Mouse (Mus musculus) embryonic facial prominence, embryonic 14.5 days (tissue): Measurements from ENCODE around the gene Sfta2. TPM values are rescaled to one million over a fixed set of nuclear protein-coding genes. Genes with fewer than 3 reads are reported as not detected.
A peak's percentile ranks its signal among the peaks of the same experiment; 100 is the strongest.

Experiments
- ATAC-seq: fragments of 200-750 bp; cut with Nextera tagmentation; 2 replicates; pipeline ENCODE4 v1.8.0; 2017; ENCODE audit warnings: low read depth, moderate number of reproducible peaks, moderate TSS enrichment
- DNase-seq: peaks from one replicate; pipeline ENCODE4 v3.0.0-alpha.2; 2015; ENCODE audit warnings: low spot score
- H3K27ac ChIP-seq: fragments of 300-500 bp; sonication (generic); replicated peaks from 2 replicates; pipeline ENCODE4 v1.5.1; 2014; ENCODE audit warnings: low read depth, mild to moderate bottlenecking, low read length, moderate library complexity
- H3K27me3 ChIP-seq: fragments of 300-500 bp; sonication (generic); replicated peaks from 2 replicates; pipeline ENCODE4 v1.6.1; 2014; ENCODE audit warnings: low read length; ENCODE audit not compliant: control insufficient read depth, insufficient read depth
- H3K36me3 ChIP-seq: fragments of 300-500 bp; sonication (generic); 2 replicates; pipeline ENCODE4 v1.6.1; 2014; ENCODE audit warnings: low read length, mixed read lengths; ENCODE audit not compliant: control insufficient read depth, insufficient read depth
- H3K4me1 ChIP-seq: fragments of 300-500 bp; sonication (generic); 2 replicates; pipeline ENCODE4 v1.6.1; 2014; ENCODE audit warnings: antibody characterized with exemption, low read length; ENCODE audit not compliant: control insufficient read depth, insufficient read depth
- H3K4me2 ChIP-seq: fragments of 300-500 bp; sonication (generic); 2 replicates; pipeline ENCODE4 v1.6.1; 2014; ENCODE audit warnings: low read depth, mild to moderate bottlenecking, low read length, moderate library complexity, mixed read lengths
- H3K4me3 ChIP-seq: fragments of 300-500 bp; sonication (generic); 2 replicates; pipeline ENCODE4 v1.5.1; 2014; ENCODE audit warnings: low read depth, mild to moderate bottlenecking, low read length
- H3K9ac ChIP-seq: fragments of 300-500 bp; sonication (generic); 2 replicates; pipeline ENCODE4 v1.6.1; 2014; ENCODE audit warnings: low read depth, mild to moderate bottlenecking, low read length, moderate library complexity, mixed read lengths
- H3K9me3 ChIP-seq: fragments of 300-500 bp; sonication (generic); 2 replicates; pipeline ENCODE4 v1.6.1; 2016; ENCODE audit warnings: low read length; ENCODE audit not compliant: control insufficient read depth
- WGBS: fragments of 180-500 bp; shearing (Covaris S2); extraction: QIAGEN DNeasy Blood & Tissue Kit; methylation state at CpG from one replicate; pipeline ENCODE4 v1.1.7; 2014; 5-methylcytosine and 5-hydroxymethylcytosine counted together
- polyA plus RNA-seq: library from polyadenylated mRNA; unstranded; fragments of >200 nt; fragmentation: Nextera tagmentation; extraction: Ambion mirVana; gene quantifications from 2 replicates; pipeline ENCODE4 v1.2.1, GENCODE M21; 2014

The Sfta2 gene
- polyA plus RNA-seq, 1 experiment from 2014 or later = 0.28 TPM

- no peak overlapping the region for H3K4me3 ChIP-seq
- ATAC-seq = no peak
- DNase-seq = no peak
- H3K4me2 ChIP-seq = no peak overlapping the region
- H3K27me3 ChIP-seq = no peaks in the 10 kb centered on the region
- whole genome bisulfite sequencing = 67% methylated on average over 1 of the region's 1 CpGs
- H3K27ac ChIP-seq = no peak overlapping the region
- no peak overlapping the region for H3K9ac ChIP-seq
- H3K36me3 ChIP-seq = no peaks in the 10 kb centered on the region
- H3K4me1 ChIP-seq = no peaks in the 10 kb centered on the region
- no peaks in the 10 kb centered on the region for H3K9me3 ChIP-seq
These were observed 14.1 kb upstream of the Sfta2 start for GRCm38 (mm10) chr17:35587291-35587690.

GRCm38 (mm10) chr17:35588387-35588786 lies 13.0 kb upstream of the Sfta2 start:
- Histone ChIP-seq H3K9ac (no peak overlapping the region), H3K27me3 (no peaks in the 10 kb centered on the region), H3K27ac (no peak overlapping the region), H3K36me3 (no peaks in the 10 kb centered on the region), H3K4me2 (no peak overlapping the region), H3K4me1 (no peaks in the 10 kb centered on the region), H3K9me3 (no peaks in the 10 kb centered on the region), H3K4me3 (no peak overlapping the region)
- DNase-seq (peak; percentile 64), ATAC-seq (no peak)
- 15% methylated on average over 4 of the region's 4 CpGs for WGBS

- Histone ChIP-seq H3K27me3 (no peaks in the 10 kb centered on the region), H3K27ac (no peak overlapping the region), H3K9ac (no peak overlapping the region), H3K9me3 (no peaks in the 10 kb centered on the region), H3K36me3 (no peaks in the 10 kb centered on the region), H3K4me3 (no peak overlapping the region), H3K4me2 (peak overlapping the region; percentile 27; the same call in 1 of the 2 replicates), H3K4me1 (no peaks in the 10 kb centered on the region)
- ATAC-seq (peak; percentile 70; the same call in 1 of the 2 replicates), DNase-seq (peak; percentile 81)
- WGBS = 48% methylated on average over 21 of the region's 21 CpGs
These were observed 10.7 kb upstream of the Sfta2 start for GRCm38 (mm10) chr17:35590410-35591218.

GRCm38 (mm10) chr17:35591219-35591578 lies 10.2 kb upstream of the Sfta2 start:
- no peak overlapping the region for H3K9ac ChIP-seq
- H3K27ac ChIP-seq = no peak overlapping the region
- 90% methylated on average over 7 of the region's 7 CpGs for WGBS
- no peaks in the 10 kb centered on the region for H3K9me3 ChIP-seq
- no peaks in the 10 kb centered on the region for H3K27me3 ChIP-seq
- H3K4me3 ChIP-seq = no peak overlapping the region
- no peak overlapping the region for H3K4me2 ChIP-seq
- DNase-seq (no peak), ATAC-seq (no peak)
- H3K36me3 ChIP-seq = no peaks in the 10 kb centered on the region
- H3K4me1 ChIP-seq = no peaks in the 10 kb centered on the region

GRCm38 (mm10) chr17:35591731-35592130 lies 9.6 kb upstream of the Sfta2 start:
- Histone ChIP-seq H3K27ac (no peak overlapping the region), H3K4me3 (no peak overlapping the region), H3K4me2 (no peak overlapping the region), H3K27me3 (no peaks in the 10 kb centered on the region), H3K4me1 (no peaks in the 10 kb centered on the region), H3K36me3 (no peaks in the 10 kb centered on the region), H3K9ac (no peak overlapping the region), H3K9me3 (no peaks in the 10 kb centered on the region)
- no peak for ATAC-seq
- WGBS = 85% methylated on average over 15 of the region's 15 CpGs
- DNase-seq = no peak

- no peak overlapping the region for H3K4me2 ChIP-seq
- no peak overlapping the region for H3K9ac ChIP-seq
- H3K36me3 ChIP-seq = no peaks in the 10 kb centered on the region
- no peak overlapping the region for H3K4me3 ChIP-seq
- ATAC-seq = no peak
- H3K27ac ChIP-seq = no peak overlapping the region
- no peak for DNase-seq
- H3K9me3 ChIP-seq = no peaks in the 10 kb centered on the region
- no peaks in the 10 kb centered on the region for H3K4me1 ChIP-seq
- 77% methylated on average over 9 of the region's 9 CpGs for WGBS
- H3K27me3 ChIP-seq = no peaks in the 10 kb centered on the region
These were observed 9.2 kb upstream of the Sfta2 start for GRCm38 (mm10) chr17:35592131-35592530.

GRCm38 (mm10) chr17:35593786-35594185 lies 7.6 kb upstream of the Sfta2 start:
- H3K9me3 ChIP-seq = no peaks in the 10 kb centered on the region
- H3K27me3 ChIP-seq = no peaks in the 10 kb centered on the region
- no peak overlapping the region for H3K9ac ChIP-seq
- H3K4me3 ChIP-seq = no peak overlapping the region
- H3K4me2 ChIP-seq = no peak overlapping the region
- WGBS = 48% methylated on average over 4 of the region's 4 CpGs
- no peaks in the 10 kb centered on the region for H3K4me1 ChIP-seq
- no peak overlapping the region for H3K27ac ChIP-seq
- DNase-seq = no peak
- H3K36me3 ChIP-seq = no peaks in the 10 kb centered on the region
- no peak for ATAC-seq

- no peak overlapping the region for H3K9ac ChIP-seq
- H3K27ac ChIP-seq = no peak overlapping the region
- DNase-seq = no peak
- ATAC-seq = no peak
- H3K27me3 ChIP-seq = no peaks in the 10 kb centered on the region
- WGBS = 79% methylated on average over 7 of the region's 7 CpGs
- H3K4me3 ChIP-seq = no peak overlapping the region
- H3K4me1 ChIP-seq = no peaks in the 10 kb centered on the region
- H3K9me3 ChIP-seq = no peaks in the 10 kb centered on the region
- H3K4me2 ChIP-seq = no peak overlapping the region
- no peaks in the 10 kb centered on the region for H3K36me3 ChIP-seq
These were observed 6.9 kb upstream of the Sfta2 start for GRCm38 (mm10) chr17:35594456-35594855.

- 94% methylated on average over 3 of the region's 3 CpGs for WGBS
- no peak overlapping the region for H3K27ac ChIP-seq
- H3K9me3 ChIP-seq = no peaks in the 10 kb centered on the region
- no peak overlapping the region for H3K9ac ChIP-seq
- no peaks in the 10 kb centered on the region for H3K36me3 ChIP-seq
- DNase-seq = no peak
- no peak overlapping the region for H3K4me3 ChIP-seq
- no peaks in the 10 kb centered on the region for H3K4me1 ChIP-seq
- no peak for ATAC-seq
- H3K4me2 ChIP-seq = no peak overlapping the region
- no peaks in the 10 kb centered on the region for H3K27me3 ChIP-seq
These were observed 4.0 kb upstream of the Sfta2 start for GRCm38 (mm10) chr17:35597399-35597798.
